Mouse (Mus musculus): ENCODE data around the gene Ddah1. TPM values are rescaled to one million over a fixed set of nuclear protein-coding genes. Genes with fewer than 3 reads are reported as not detected.
A peak's percentile ranks its signal among the peaks of the same experiment; 100 is the strongest.

Ddah1 gene
- total RNA-seq, 1 experiment, result 15.5 TPM

DNA sequence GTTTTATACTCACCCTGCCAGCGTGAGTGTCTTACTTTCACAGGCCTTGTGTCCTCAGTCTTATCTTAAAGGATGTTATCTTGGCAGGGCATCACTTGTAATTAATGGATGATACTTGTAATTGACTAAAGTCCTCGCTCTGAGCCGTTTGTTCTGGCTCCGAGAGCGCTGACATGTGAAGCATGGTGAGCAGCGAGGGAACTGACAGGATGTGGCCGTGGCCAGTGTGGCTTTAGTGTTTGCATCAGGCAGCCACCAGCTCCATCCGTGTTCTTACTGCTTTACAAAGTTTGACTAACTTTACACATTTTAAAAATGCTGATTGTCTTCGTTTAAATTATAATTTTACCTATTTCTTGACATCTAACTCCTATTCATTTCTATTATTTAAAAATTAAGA lies 175.4 kb downstream of the Ddah1 start:
- in situ Hi-C loops (cut with MboI; ENCODE audit: low sequenced_read_pairs in 2 of 2, unreplicated experiment in 2 of 2), result no loop called here

DNA sequence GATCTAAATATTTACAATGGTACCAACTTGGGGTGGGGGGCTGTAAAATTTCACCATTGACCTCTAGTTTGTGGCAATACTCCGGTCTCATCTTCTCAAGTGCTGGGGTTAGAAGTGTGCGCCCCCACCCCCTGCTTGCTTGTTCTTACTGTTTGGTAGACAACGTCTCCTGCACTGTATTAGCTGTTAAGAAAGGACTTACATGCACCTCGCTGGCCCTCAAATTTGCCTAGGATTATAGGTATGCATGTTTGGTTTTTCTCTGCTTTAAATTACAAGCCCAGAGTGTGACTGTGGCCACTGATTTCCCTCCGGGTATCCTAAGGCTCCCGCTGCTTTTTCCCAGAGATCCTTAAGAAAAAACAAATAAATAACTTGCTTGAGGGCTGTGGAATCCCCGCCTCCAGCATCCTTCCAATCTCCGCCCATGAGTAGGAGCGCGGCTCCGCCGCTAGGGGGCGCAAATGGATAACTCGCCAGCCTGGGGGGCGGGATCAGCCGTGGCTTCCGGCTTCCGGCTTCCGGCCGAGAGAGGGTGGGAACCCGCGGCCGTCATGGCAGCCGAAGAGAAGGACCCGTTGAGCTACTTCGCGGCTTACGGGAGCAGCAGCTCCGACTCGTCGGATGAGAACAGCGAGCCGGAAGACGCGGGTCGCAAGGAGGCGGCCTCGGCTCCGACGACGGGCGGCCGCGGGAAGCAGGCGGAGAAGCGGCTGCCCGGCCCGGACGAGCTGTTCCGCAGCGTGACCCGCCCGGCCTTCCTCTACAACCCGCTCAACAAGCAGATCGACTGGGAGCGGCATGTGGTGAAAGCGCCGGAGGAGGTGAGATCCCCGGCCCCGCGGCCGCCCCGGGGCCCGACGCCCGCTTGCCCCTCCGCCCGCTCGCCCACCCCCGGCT lies 179.3 kb downstream of the Ddah1 start, which contains the start of gene 2410004B18Rik:
2410004B18Rik (plus strand) TSS at position 510 of the 900 bp plus-strand sequence.
- Histone ChIP-seq H3K9me3 (ENCODE audit: control insufficient read depth, insufficient read depth, low read depth, low read length) (no peaks in the 10 kb centered on the region), H3K27ac (ENCODE audit: insufficient read depth, low read depth, low read length, poor library complexity, severe bottlenecking) (no peak within 1 kb of the TSS), H3K36me3 (ENCODE audit: control insufficient read depth, insufficient read depth, low read length, poor library complexity, severe bottlenecking) (peaks cover 12% of the 10 kb centered on the region), H3K9ac (ENCODE audit: insufficient read depth, low read depth, low read length, poor library complexity, severe bottlenecking) (peak within 1 kb of the TSS; percentile 97), H3K4me1 (ENCODE audit: control insufficient read depth in 2 of 2, insufficient read depth in 2 of 2, low read length in 2 of 2, poor library complexity in 1 of 2) (peaks cover 0 to 6% of the 10 kb centered on the region in 2 experiments; a peak in 2 of 4 replicates), H3K4me3 (ENCODE audit: insufficient read depth in 1 of 2, low read depth in 1 of 2, low read length in 2 of 2, poor library complexity in 1 of 2, severe bottlenecking in 1 of 2) (peak within 1 kb of the TSS; percentile 94 to 96)
- in situ Hi-C loops (cut with MboI; ENCODE audit: low sequenced_read_pairs in 2 of 2, unreplicated experiment in 2 of 2), result no loop called here
- TF ChIP-seq MAFK (IDR thresholded peaks at IDR 0.05; ENCODE audit: insufficient read depth, low read depth, low read length) (no peak), ZNF384 (IDR thresholded peaks at IDR 0.05; ENCODE audit: low read depth, low read length) (no peak), ZC3H11A (IDR thresholded peaks at IDR 0.05; ENCODE audit: borderline replicate concordance, low read depth, low read length) (0 out of 2 replicates have a peak, but pooled peaks have one; percentile 32), CHD2 (IDR thresholded peaks at IDR 0.05; ENCODE audit: low read depth, low read length) (no peak), HCFC1 (IDR thresholded peaks at IDR 0.05; ENCODE audit: borderline replicate concordance, insufficient read depth, low read length) (0 out of 2 replicates have a peak, but pooled peaks have one; percentile 53)
- peak; percentile 88 for DNase-seq (ENCODE audit: low read depth, low spot score)

More for the DNA sequence above, 175.4 kb downstream of the Ddah1 start:
- Histone ChIP-seq H3K9me3 (ENCODE audit: control insufficient read depth, insufficient read depth, low read depth, low read length) (no peaks in the 10 kb centered on the region), H3K9ac (ENCODE audit: insufficient read depth, low read depth, low read length, poor library complexity, severe bottlenecking) (no peak overlapping the region), H3K27ac (ENCODE audit: insufficient read depth, low read depth, low read length, poor library complexity, severe bottlenecking) (no peak overlapping the region), H3K4me3 (ENCODE audit: insufficient read depth in 1 of 2, low read depth in 1 of 2, low read length in 2 of 2, poor library complexity in 1 of 2, severe bottlenecking in 1 of 2) (no peak overlapping the region), H3K36me3 (ENCODE audit: control insufficient read depth, insufficient read depth, low read length, poor library complexity, severe bottlenecking) (peaks cover 20% of the 10 kb centered on the region), H3K4me1 (ENCODE audit: control insufficient read depth in 2 of 2, insufficient read depth in 2 of 2, low read length in 2 of 2, poor library complexity in 1 of 2) (no peaks in the 10 kb centered on the region)
- DNase-seq (ENCODE audit: low read depth, low spot score), result no peak
- TF ChIP-seq ZNF384 (IDR thresholded peaks at IDR 0.05; ENCODE audit: low read depth, low read length) (no peak), HCFC1 (IDR thresholded peaks at IDR 0.05; ENCODE audit: borderline replicate concordance, insufficient read depth, low read length) (no peak), CHD2 (IDR thresholded peaks at IDR 0.05; ENCODE audit: low read depth, low read length) (no peak), ZC3H11A (IDR thresholded peaks at IDR 0.05; ENCODE audit: borderline replicate concordance, low read depth, low read length) (no peak), MAFK (IDR thresholded peaks at IDR 0.05; ENCODE audit: insufficient read depth, low read depth, low read length) (no peak)

DNA sequence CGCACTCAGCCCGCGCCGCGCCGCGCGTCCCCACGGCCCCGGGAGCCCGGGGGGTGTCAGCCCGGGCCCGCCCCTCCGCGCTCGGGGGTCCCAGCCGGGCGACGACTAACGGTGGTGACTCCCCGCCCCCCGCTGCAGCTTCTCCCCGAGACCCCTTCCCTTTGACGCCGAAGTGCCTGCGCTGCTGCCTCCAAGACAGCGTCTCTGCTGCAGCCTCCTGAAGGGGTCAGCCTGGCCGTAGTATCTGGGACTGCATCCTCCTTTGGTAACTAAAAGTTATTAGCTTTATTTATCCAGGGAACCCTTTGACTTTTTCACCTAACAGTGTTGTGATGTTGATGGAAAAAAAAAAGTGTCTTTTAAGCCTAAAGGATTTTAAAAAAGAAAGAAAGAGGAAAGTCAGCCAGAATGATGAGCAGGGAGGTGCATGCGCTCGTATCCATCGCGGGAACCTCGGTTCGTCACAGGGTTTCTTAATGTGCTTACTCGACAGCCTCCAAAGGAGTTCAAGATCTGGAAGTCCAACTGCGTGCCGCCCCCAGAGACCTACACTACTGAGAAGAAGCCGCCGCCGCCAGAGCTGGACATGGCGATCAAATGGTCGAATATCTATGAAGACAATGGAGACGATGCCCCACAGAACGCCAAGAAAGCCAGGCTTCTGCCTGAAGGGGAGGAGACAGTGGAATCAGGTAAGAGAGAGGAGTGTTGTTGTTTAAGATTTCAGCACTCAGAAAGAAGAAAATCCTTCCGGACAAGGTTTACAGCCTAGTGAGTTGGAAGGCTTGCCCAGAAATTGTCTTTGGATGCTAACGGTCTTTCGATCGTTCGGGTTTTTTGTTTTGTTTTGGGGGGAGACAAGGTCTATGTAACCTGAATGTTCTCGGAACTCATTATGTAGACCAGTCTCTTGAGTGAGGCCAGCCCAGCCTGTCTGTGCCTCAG lies 180.2 kb downstream of the Ddah1 start:
- DNase-seq (ENCODE audit: low read depth, low spot score), result no peak
- Histone ChIP-seq H3K27ac (ENCODE audit: insufficient read depth, low read depth, low read length, poor library complexity, severe bottlenecking) (no peak overlapping the region), H3K9me3 (ENCODE audit: control insufficient read depth, insufficient read depth, low read depth, low read length) (no peaks in the 10 kb centered on the region), H3K9ac (ENCODE audit: insufficient read depth, low read depth, low read length, poor library complexity, severe bottlenecking) (peak overlapping the region; percentile 97), H3K4me3 (ENCODE audit: insufficient read depth in 1 of 2, low read depth in 1 of 2, low read length in 2 of 2, poor library complexity in 1 of 2, severe bottlenecking in 1 of 2) (peak overlapping the region; percentile 94 to 96), H3K36me3 (ENCODE audit: control insufficient read depth, insufficient read depth, low read length, poor library complexity, severe bottlenecking) (peaks cover 8% of the 10 kb centered on the region), H3K4me1 (ENCODE audit: control insufficient read depth in 2 of 2, insufficient read depth in 2 of 2, low read length in 2 of 2, poor library complexity in 1 of 2) (peaks cover 0 to 6% of the 10 kb centered on the region in 2 experiments; a peak in 2 of 4 replicates)
- in situ Hi-C loops (cut with MboI; ENCODE audit: low sequenced_read_pairs in 2 of 2, unreplicated experiment in 2 of 2), result no loop called here
- TF ChIP-seq MAFK (IDR thresholded peaks at IDR 0.05; ENCODE audit: insufficient read depth, low read depth, low read length), result no peak
- TF ChIP-seq ZNF384 (IDR thresholded peaks at IDR 0.05; ENCODE audit: low read depth, low read length), result no peak
- no peak for TF ChIP-seq CHD2 (IDR thresholded peaks at IDR 0.05; ENCODE audit: low read depth, low read length)
- no peak for TF ChIP-seq ZC3H11A (IDR thresholded peaks at IDR 0.05; ENCODE audit: borderline replicate concordance, low read depth, low read length)
- TF ChIP-seq HCFC1 (IDR thresholded peaks at IDR 0.05; ENCODE audit: borderline replicate concordance, insufficient read depth, low read length), result no peak

DNA sequence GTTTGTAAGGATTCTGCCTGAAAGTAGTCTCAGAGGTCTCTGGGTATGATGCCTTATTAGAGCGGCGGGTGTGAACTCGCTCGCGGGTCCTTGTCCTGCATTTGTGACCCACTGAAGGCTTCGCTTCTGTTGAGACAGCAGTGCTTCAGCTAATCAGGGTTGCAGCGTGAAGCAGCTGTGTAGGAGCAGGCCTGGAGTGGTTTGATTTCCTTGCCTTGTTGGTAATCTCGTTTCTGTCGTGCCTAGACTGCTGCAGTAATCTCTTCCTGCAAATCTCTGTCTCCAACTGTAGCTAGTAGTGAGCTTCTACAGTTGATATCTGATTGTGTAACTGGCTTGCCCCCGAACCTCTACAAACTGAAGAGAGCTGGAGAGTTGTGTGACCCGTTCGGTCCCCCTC lies 180.9 kb downstream of the Ddah1 start:
- H3K4me3 ChIP-seq (ENCODE audit: insufficient read depth in 1 of 2, low read depth in 1 of 2, low read length in 2 of 2, poor library complexity in 1 of 2, severe bottlenecking in 1 of 2), result peak overlapping the region; percentile 94 to 96; a peak in 3 of 4 replicates
- in situ Hi-C loops (cut with MboI; ENCODE audit: low sequenced_read_pairs in 2 of 2, unreplicated experiment in 2 of 2), result no loop called here
- TF ChIP-seq MAFK (IDR thresholded peaks at IDR 0.05; ENCODE audit: insufficient read depth, low read depth, low read length) (no peak), ZC3H11A (IDR thresholded peaks at IDR 0.05; ENCODE audit: borderline replicate concordance, low read depth, low read length) (no peak), ZNF384 (IDR thresholded peaks at IDR 0.05; ENCODE audit: low read depth, low read length) (no peak), HCFC1 (IDR thresholded peaks at IDR 0.05; ENCODE audit: borderline replicate concordance, insufficient read depth, low read length) (no peak)
- H3K4me1 ChIP-seq (ENCODE audit: control insufficient read depth in 2 of 2, insufficient read depth in 2 of 2, low read length in 2 of 2, poor library complexity in 1 of 2), result peaks cover 0 to 6% of the 10 kb centered on the region in 2 experiments; a peak in 2 of 4 replicates
- peak overlapping the region; percentile 97; the same call in 1 of the 2 replicates for H3K9ac ChIP-seq (ENCODE audit: insufficient read depth, low read depth, low read length, poor library complexity, severe bottlenecking)
- DNase-seq (ENCODE audit: low read depth, low spot score), result no peak
- no peaks in the 10 kb centered on the region for H3K9me3 ChIP-seq (ENCODE audit: control insufficient read depth, insufficient read depth, low read depth, low read length)
- no peak overlapping the region for H3K27ac ChIP-seq (ENCODE audit: insufficient read depth, low read depth, low read length, poor library complexity, severe bottlenecking)
- peaks cover 8% of the 10 kb centered on the region for H3K36me3 ChIP-seq (ENCODE audit: control insufficient read depth, insufficient read depth, low read length, poor library complexity, severe bottlenecking)

Data from ES-E14 (cell line).